Mouse (Mus musculus) E14TG2a.4 (cell line): ENCODE measurements around the gene Arid2.
"Not testable (repeated sequence)": the region's sequence is repeated elsewhere in the genome, so short reads cannot be mapped to it uniquely, and the experiment has no call there.

Experiments used
- H3K27me3 ChIP-seq: 2 replicates; pipeline ENCODE4 v1.6.1; 2014; ENCODE audit warnings: low read length, control low read depth; ENCODE audit not compliant: insufficient read depth
- H3K36me3 ChIP-seq: 2 replicates; pipeline ENCODE4 v1.6.1; 2014; ENCODE audit warnings: low read length, control low read depth; ENCODE audit not compliant: insufficient read depth
- H3K4me1 ChIP-seq: replicated peaks from 2 replicates; pipeline ENCODE4 v1.6.1; 2014; ENCODE audit warnings: low read depth, low read length, control low read depth
- H3K4me3 ChIP-seq: replicated peaks from 2 replicates; pipeline ENCODE4 v1.5.1; 2014; ENCODE audit warnings: mild to moderate bottlenecking, low read length
- H3K9me3 ChIP-seq: 2 replicates; pipeline ENCODE4 v1.6.1; 2014; ENCODE audit warnings: low read length, control low read depth
- CTCF ChIP-seq: conservative IDR thresholded peaks from 2 replicates; pipeline ENCODE4 v1.5.1; 2014; ENCODE audit warnings: low read length
- NANOG ChIP-seq: IDR thresholded peaks from 2 replicates; pipeline ENCODE4 v1.6.1; 2014; ENCODE audit warnings: borderline replicate concordance, low read length, mixed read lengths
- POU5F1 ChIP-seq: IDR thresholded peaks from 2 replicates; pipeline ENCODE4 v1.6.1; 2014; ENCODE audit warnings: low read length, borderline replicate concordance

Arid2 gene

GRCm38 (mm10) chr15:96396641-96397344, 109.5 kb downstream of the Arid2 start:
- Histone ChIP-seq H3K36me3 (peaks cover 67% of the 10 kb centered on the region), H3K4me1 (peaks cover 8% of the 10 kb centered on the region; the same call in 1 of the 2 replicates), H3K4me3 (no peak overlapping the region), H3K27me3 (no peaks in the 10 kb centered on the region), H3K9me3 (no peaks in the 10 kb centered on the region)
- TF ChIP-seq CTCF (peak; percentile 61), NANOG (no peak), POU5F1 (no peak)

GRCm38 (mm10) chr15:96398333-96398732, 111.0 kb downstream of the Arid2 start:
- TF ChIP-seq CTCF (no peak), NANOG (no peak), POU5F1 (no peak)
- H3K36me3 ChIP-seq, result peaks cover 65% of the 10 kb centered on the region
- H3K4me1 ChIP-seq, result peaks cover 8% of the 10 kb centered on the region; the same call in 1 of the 2 replicates
- H3K9me3 ChIP-seq, result no peaks in the 10 kb centered on the region
- H3K4me3 ChIP-seq, result no peak overlapping the region
- H3K27me3 ChIP-seq, result no peaks in the 10 kb centered on the region

- no peak for TF ChIP-seq NANOG
- no peak for TF ChIP-seq POU5F1
- TF ChIP-seq CTCF, result no peak
- Histone ChIP-seq H3K4me3 (no peak overlapping the region), H3K4me1 (peaks cover 10% of the 10 kb centered on the region), H3K36me3 (peaks cover 38% of the 10 kb centered on the region), H3K9me3 (no peaks in the 10 kb centered on the region), H3K27me3 (no peaks in the 10 kb centered on the region)
Observed at GRCm38 (mm10) chr15:96405548-96405947, 118.2 kb downstream of the Arid2 start.

GRCm38 (mm10) chr15:96406253-96406652, 118.9 kb downstream of the Arid2 start:
- Histone ChIP-seq H3K27me3 (no peaks in the 10 kb centered on the region), H3K4me1 (peaks cover 10% of the 10 kb centered on the region), H3K9me3 (no peaks in the 10 kb centered on the region), H3K4me3 (no peak overlapping the region), H3K36me3 (peaks cover 43% of the 10 kb centered on the region)
- TF ChIP-seq NANOG (no peak), CTCF (no peak), POU5F1 (no peak)

GRCm38 (mm10) chr15:96407151-96407550, 119.8 kb downstream of the Arid2 start:
- H3K36me3 ChIP-seq, result peaks cover 41% of the 10 kb centered on the region
- no peaks in the 10 kb centered on the region for H3K27me3 ChIP-seq
- H3K9me3 ChIP-seq, result no peaks in the 10 kb centered on the region
- H3K4me3 ChIP-seq, result no peak overlapping the region
- TF ChIP-seq POU5F1 (no peak), NANOG (no peak), CTCF (no peak)
- H3K4me1 ChIP-seq, result peaks cover 10% of the 10 kb centered on the region

- Histone ChIP-seq H3K9me3 (no peaks in the 10 kb centered on the region), H3K36me3 (peaks cover 49% of the 10 kb centered on the region), H3K4me1 (peaks cover 10% of the 10 kb centered on the region), H3K4me3 (no peak overlapping the region), H3K27me3 (no peaks in the 10 kb centered on the region)
- TF ChIP-seq POU5F1 (no peak), NANOG (no peak), CTCF (no peak)
Observed at GRCm38 (mm10) chr15:96408717-96409121, 121.4 kb downstream of the Arid2 start.

GRCm38 (mm10) chr15:96418161-96418560, 130.8 kb downstream of the Arid2 start:
- H3K4me1 ChIP-seq, result peaks cover 11% of the 10 kb centered on the region
- H3K36me3 ChIP-seq, result peaks cover 97% of the 10 kb centered on the region
- no peaks in the 10 kb centered on the region for H3K27me3 ChIP-seq
- H3K9me3 ChIP-seq, result no peaks in the 10 kb centered on the region
- no peak overlapping the region for H3K4me3 ChIP-seq
- TF ChIP-seq NANOG, result no peak
- no peak for TF ChIP-seq POU5F1
- TF ChIP-seq CTCF, result no peak

GRCm38 (mm10) chr15:96419920-96420319, 132.6 kb downstream of the Arid2 start:
- TF ChIP-seq CTCF, result no peak
- no peak for TF ChIP-seq POU5F1
- TF ChIP-seq NANOG, result no peak
- peaks cover 11% of the 10 kb centered on the region for H3K4me1 ChIP-seq
- no peaks in the 10 kb centered on the region for H3K9me3 ChIP-seq
- no peak overlapping the region for H3K4me3 ChIP-seq
- no peaks in the 10 kb centered on the region for H3K27me3 ChIP-seq
- peaks cover 96% of the 10 kb centered on the region for H3K36me3 ChIP-seq

GRCm38 (mm10) chr15:96434202-96434601, 146.9 kb downstream of the Arid2 start:
- no peaks in the 10 kb centered on the region for H3K27me3 ChIP-seq
- H3K36me3 ChIP-seq, result peaks cover 57% of the 10 kb centered on the region
- no peaks in the 10 kb centered on the region for H3K4me1 ChIP-seq
- TF ChIP-seq CTCF, result peak; percentile 17; the same call in 1 of the 2 replicates
- no peak for TF ChIP-seq NANOG
- no peak for TF ChIP-seq POU5F1
- H3K4me3 ChIP-seq, result no peak overlapping the region
- no peaks in the 10 kb centered on the region for H3K9me3 ChIP-seq

GRCm38 (mm10) chr15:96441480-96441879, 154.2 kb downstream of the Arid2 start:
- not testable (repeated sequence) for H3K9me3 ChIP-seq, H3K27me3 ChIP-seq, H3K4me1 ChIP-seq, H3K4me3 ChIP-seq
- H3K36me3 ChIP-seq, result peaks cover 42% of the 10 kb centered on the region
